Mouse (Mus musculus) liver, embryonic 16.5 days (tissue): Measurements from ENCODE around the gene Vill. TPM values are rescaled to one million over a fixed set of nuclear protein-coding genes. Genes with fewer than 3 reads are reported as not detected.

Experiments used
- ATAC-seq: fragments of 200-750 bp; cut with Nextera tagmentation; 2 replicates; pipeline ENCODE4 v1.8.0; 2017; ENCODE audit warnings: low read depth, mild to moderate bottlenecking, moderate number of reproducible peaks, moderate library complexity
- H3K27ac ChIP-seq: fragments of 300-500 bp; sonication (generic); 2 replicates; pipeline ENCODE4 v1.5.1; 2014; ENCODE audit warnings: mild to moderate bottlenecking, low read length
- H3K27me3 ChIP-seq: fragments of 300-500 bp; sonication (generic); 2 replicates; pipeline ENCODE4 v1.6.1; 2014; ENCODE audit warnings: low read depth, low read length, mixed read lengths; ENCODE audit not compliant: control insufficient read depth, insufficient read depth
- H3K36me3 ChIP-seq: fragments of 300-500 bp; sonication (generic); 2 replicates; pipeline ENCODE4 v1.6.1; 2014; ENCODE audit warnings: mild to moderate bottlenecking; ENCODE audit not compliant: control insufficient read depth, insufficient read depth
- H3K4me1 ChIP-seq: fragments of 300-500 bp; sonication (generic); 2 replicates; pipeline ENCODE4 v1.6.1; 2014; ENCODE audit warnings: low read depth, low read length, mixed read lengths; ENCODE audit not compliant: control insufficient read depth
- H3K4me2 ChIP-seq: fragments of 300-500 bp; sonication (generic); 2 replicates; pipeline ENCODE4 v1.6.1; 2014; ENCODE audit warnings: low read depth, low read length, mixed read lengths
- H3K4me3 ChIP-seq: fragments of 300-500 bp; sonication (generic); 2 replicates; pipeline ENCODE4 v1.5.1; 2014; ENCODE audit warnings: low read depth, mild to moderate bottlenecking, low read length
- H3K9ac ChIP-seq: fragments of 300-500 bp; sonication (generic); 2 replicates; pipeline ENCODE4 v1.6.1; 2014; ENCODE audit warnings: low read depth, low read length
- H3K9me3 ChIP-seq: fragments of 300-500 bp; sonication (generic); replicated peaks from 2 replicates; pipeline ENCODE4 v1.6.1; 2016; ENCODE audit warnings: low read length; ENCODE audit not compliant: control insufficient read depth
- WGBS: fragments of 180-500 bp; shearing (Covaris S2); extraction: QIAGEN DNeasy Blood & Tissue Kit; methylation state at CpG from one replicate; pipeline ENCODE4 v1.1.7; 2014; ENCODE audit not compliant: insufficient replicate concordance; 5-methylcytosine and 5-hydroxymethylcytosine counted together
- polyA plus RNA-seq: library from polyadenylated mRNA; unstranded; fragments of >200 nt; fragmentation: Nextera tagmentation; extraction: Ambion mirVana; gene quantifications from 2 replicates; pipeline ENCODE4 v1.2.1, GENCODE M21; 2015

Vill gene
- polyA plus RNA-seq, 1 experiment from 2014 or later, result 11.3 TPM

DNA sequence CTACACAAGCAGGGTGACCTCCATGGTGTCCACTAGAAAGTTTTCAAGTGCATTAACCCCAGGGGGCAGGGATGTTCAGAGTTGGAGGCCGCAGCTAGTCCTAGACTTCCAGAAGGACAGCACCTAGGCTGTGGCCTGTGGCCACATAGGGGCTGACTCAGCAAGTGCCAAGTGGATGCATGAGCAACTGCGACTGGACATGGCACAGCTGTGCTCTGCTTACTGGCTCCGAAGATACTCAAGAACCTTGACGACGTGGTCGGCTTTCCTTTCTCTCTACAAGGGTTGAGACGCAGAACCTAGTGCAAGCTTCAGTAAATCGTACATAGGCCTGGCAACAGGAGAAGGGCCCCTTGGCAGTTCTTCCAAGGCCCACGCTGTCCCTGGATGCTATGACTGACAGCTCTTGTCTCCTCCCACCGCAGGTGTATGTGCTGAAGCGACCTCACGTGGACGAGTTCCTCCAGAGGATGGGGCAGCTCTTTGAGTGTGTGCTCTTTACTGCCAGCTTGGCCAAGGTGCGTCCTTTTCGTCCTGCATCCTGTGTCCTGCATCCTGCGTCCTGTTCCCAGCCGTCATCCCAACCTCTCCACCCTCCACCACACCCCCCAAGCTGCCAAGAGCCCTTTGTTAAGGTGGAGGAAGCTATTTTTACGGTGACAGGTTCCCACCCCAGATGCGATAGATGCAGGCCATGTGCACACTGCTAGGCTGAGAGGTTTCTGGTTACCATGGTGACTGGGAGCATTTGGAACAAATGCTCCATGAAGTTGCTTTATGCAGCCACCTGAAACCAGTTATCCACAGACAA lies 19.3 kb upstream of the Vill start:
- ATAC-seq, result no peak
- 77% methylated on average over 19 of the region's 19 CpGs for WGBS
- H3K9me3 ChIP-seq, result no peaks in the 10 kb centered on the region
- H3K9ac ChIP-seq, result no peak overlapping the region
- H3K4me1 ChIP-seq, result no peaks in the 10 kb centered on the region
- H3K27me3 ChIP-seq, result no peaks in the 10 kb centered on the region
- H3K4me3 ChIP-seq, result no peak overlapping the region
- H3K27ac ChIP-seq, result no peak overlapping the region
- no peak overlapping the region for H3K4me2 ChIP-seq
- H3K36me3 ChIP-seq, result no peaks in the 10 kb centered on the region; the same call in 1 of the 2 replicates

- no peaks in the 10 kb centered on the region for H3K9me3 ChIP-seq
- H3K36me3 ChIP-seq, result peaks cover 2% of the 10 kb centered on the region; the same call in 1 of the 2 replicates
- ATAC-seq, result no peak
- H3K27me3 ChIP-seq, result no peaks in the 10 kb centered on the region
- H3K27ac ChIP-seq, result no peak overlapping the region
- no peaks in the 10 kb centered on the region for H3K4me1 ChIP-seq
- H3K4me3 ChIP-seq, result no peak overlapping the region
- H3K4me2 ChIP-seq, result no peak overlapping the region
- 75% methylated on average over 8 of the region's 8 CpGs for WGBS
- no peak overlapping the region for H3K9ac ChIP-seq
Observed at GRCm38 (mm10) chr9:119034069-119034468, 18.5 kb upstream of the Vill start.

- Histone ChIP-seq H3K4me3 (no peak overlapping the region), H3K36me3 (peaks cover 2% of the 10 kb centered on the region; the same call in 1 of the 2 replicates), H3K4me1 (no peaks in the 10 kb centered on the region), H3K9me3 (no peaks in the 10 kb centered on the region), H3K4me2 (no peak overlapping the region), H3K9ac (no peak overlapping the region), H3K27me3 (no peaks in the 10 kb centered on the region), H3K27ac (no peak overlapping the region)
- ATAC-seq, result no peak
- 76% methylated on average over 29 of the region's 29 CpGs for WGBS
Observed at GRCm38 (mm10) chr9:119034676-119035665, 17.6 kb upstream of the Vill start.

DNA sequence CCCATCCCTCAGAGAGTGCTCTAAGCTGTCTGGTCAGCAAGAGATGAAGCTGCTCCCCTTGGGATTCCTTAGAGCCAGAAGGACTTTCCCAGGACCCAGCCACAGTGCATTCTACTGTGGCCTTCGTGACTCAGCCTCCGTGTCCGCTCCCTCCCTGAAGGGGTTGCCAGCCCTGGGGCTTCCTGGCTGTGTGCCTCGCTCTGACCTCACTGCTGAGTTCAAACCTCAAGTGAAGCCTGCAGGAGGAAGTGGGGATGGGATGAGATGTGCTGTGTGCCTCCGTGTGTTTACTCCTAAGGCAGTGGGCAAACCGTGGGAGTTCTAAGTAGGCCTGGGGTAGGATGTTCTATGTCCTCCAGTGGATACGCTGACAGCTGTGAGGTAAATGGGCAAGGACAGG lies 16.7 kb upstream of the Vill start:
- peaks cover 2% of the 10 kb centered on the region; the same call in 1 of the 2 replicates for H3K36me3 ChIP-seq
- no peak overlapping the region for H3K4me3 ChIP-seq
- no peaks in the 10 kb centered on the region for H3K9me3 ChIP-seq
- ATAC-seq, result no peak
- WGBS, result 53% methylated on average over 7 of the region's 7 CpGs
- H3K9ac ChIP-seq, result no peak overlapping the region
- H3K27me3 ChIP-seq, result no peaks in the 10 kb centered on the region
- H3K4me2 ChIP-seq, result no peak overlapping the region
- no peaks in the 10 kb centered on the region for H3K4me1 ChIP-seq
- H3K27ac ChIP-seq, result no peak overlapping the region

- WGBS, result 73% methylated on average over 15 of the region's 15 CpGs
- H3K4me1 ChIP-seq, result no peaks in the 10 kb centered on the region
- ATAC-seq, result no peak
Observed at GRCm38 (mm10) chr9:119037076-119037730, 15.4 kb upstream of the Vill start.

DNA sequence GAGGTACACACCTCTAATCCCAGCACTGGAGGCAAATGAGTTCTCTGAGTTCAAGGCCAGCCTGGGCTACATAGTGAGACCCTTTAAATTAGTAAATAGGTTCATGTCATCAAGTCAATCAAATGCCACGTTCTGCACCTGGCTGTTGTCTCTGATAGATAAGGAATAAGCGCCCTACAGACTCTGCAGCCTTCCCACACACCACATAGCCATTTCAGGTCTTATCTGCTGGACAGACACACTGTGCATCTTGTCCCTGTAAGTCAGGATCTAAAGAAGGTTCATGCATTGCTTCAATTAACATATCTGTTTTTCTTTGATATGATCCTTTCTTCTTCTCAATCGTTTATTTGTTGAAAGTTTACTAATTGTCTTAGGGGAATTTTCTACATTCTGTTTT lies 14.0 kb upstream of the Vill start:
- Histone ChIP-seq H3K27ac (no peak overlapping the region), H3K9me3 (no peaks in the 10 kb centered on the region), H3K27me3 (no peaks in the 10 kb centered on the region), H3K4me3 (no peak overlapping the region), H3K4me2 (no peak overlapping the region), H3K9ac (no peak overlapping the region), H3K36me3 (peaks cover 2% of the 10 kb centered on the region; the same call in 1 of the 2 replicates), H3K4me1 (no peaks in the 10 kb centered on the region)
- no peak; the same call in 1 of the 2 replicates for ATAC-seq
- WGBS, result 27% methylated on average over 3 of the region's 3 CpGs

More at GRCm38 (mm10) chr9:119037076-119037730, 15.4 kb upstream of the Vill start:
- Histone ChIP-seq H3K4me3 (no peak overlapping the region), H3K27me3 (no peaks in the 10 kb centered on the region), H3K36me3 (peaks cover 2% of the 10 kb centered on the region; the same call in 1 of the 2 replicates), H3K27ac (no peak overlapping the region), H3K4me2 (no peak overlapping the region), H3K9ac (no peak overlapping the region), H3K9me3 (no peaks in the 10 kb centered on the region)

GRCm38 (mm10) chr9:119040101-119040775 lies 12.3 kb upstream of the Vill start:
- Histone ChIP-seq H3K9me3 (no peaks in the 10 kb centered on the region), H3K27ac (no peak overlapping the region), H3K27me3 (no peaks in the 10 kb centered on the region), H3K36me3 (0 out of 2 replicates have a peak, but pooled peaks cover 2% of the 10 kb centered on the region), H3K4me3 (no peak overlapping the region), H3K4me1 (no peaks in the 10 kb centered on the region), H3K4me2 (no peak overlapping the region), H3K9ac (no peak overlapping the region)
- WGBS, result 85% methylated on average over 15 of the region's 15 CpGs
- no peak for ATAC-seq

DNA sequence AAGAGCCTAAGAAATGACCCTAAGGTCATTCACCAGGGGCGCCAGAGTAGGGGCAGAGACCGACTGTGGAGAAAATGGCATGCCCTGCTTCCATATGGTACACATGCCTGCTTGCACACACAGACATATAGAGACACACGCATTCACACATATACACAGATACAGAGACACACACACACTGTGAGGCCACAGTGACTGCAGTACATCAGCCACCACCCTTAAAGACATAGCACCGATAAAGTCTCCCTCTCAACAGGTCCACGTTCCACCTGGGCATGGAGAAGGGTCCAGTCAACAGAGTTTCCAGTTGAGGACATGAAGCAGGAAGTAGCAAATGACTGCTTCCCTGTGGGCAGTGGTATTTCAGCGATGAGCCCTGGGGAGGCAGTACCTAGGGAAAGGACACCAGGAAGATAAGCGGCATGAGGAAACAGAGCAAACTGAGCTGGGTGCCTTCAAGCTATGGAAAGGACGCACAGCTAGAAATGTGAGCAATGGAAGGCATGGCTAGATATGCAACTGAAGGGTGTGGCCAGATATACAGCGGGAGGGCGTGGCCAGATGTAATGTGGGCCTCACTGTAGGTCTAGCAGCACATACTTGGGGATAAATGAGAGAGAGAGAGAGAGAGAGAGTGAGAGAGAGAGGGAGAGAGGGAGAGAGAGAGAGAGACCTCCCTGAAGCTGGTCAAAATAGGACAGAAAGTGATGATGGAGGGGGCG lies 4.2 kb upstream of the Vill start:
- no peak overlapping the region for H3K9ac ChIP-seq
- H3K4me1 ChIP-seq, result peaks cover 20% of the 10 kb centered on the region
- peaks cover 14% of the 10 kb centered on the region for H3K27me3 ChIP-seq
- peak; percentile 66 for ATAC-seq
- no peaks in the 10 kb centered on the region for H3K9me3 ChIP-seq
- WGBS, result 40% methylated on average over 11 of the region's 11 CpGs
- no peak overlapping the region for H3K27ac ChIP-seq
- H3K4me3 ChIP-seq, result no peak overlapping the region
- no peaks in the 10 kb centered on the region for H3K36me3 ChIP-seq
- H3K4me2 ChIP-seq, result 0 out of 2 replicates have a peak overlapping the region, but pooled peaks have one; percentile 34
